Mouse (Mus musculus): ENCODE data around the gene A430078G23Rik. TPM values are rescaled to one million over a fixed set of nuclear protein-coding genes. Genes with fewer than 3 reads are reported as not detected.
"Not testable (repeated sequence)": the region's sequence is repeated elsewhere in the genome, so short reads cannot be mapped to it uniquely, and the experiment has no call there.

The A430078G23Rik gene
- polyA plus RNA-seq, 1 experiment: not detected

DNA sequence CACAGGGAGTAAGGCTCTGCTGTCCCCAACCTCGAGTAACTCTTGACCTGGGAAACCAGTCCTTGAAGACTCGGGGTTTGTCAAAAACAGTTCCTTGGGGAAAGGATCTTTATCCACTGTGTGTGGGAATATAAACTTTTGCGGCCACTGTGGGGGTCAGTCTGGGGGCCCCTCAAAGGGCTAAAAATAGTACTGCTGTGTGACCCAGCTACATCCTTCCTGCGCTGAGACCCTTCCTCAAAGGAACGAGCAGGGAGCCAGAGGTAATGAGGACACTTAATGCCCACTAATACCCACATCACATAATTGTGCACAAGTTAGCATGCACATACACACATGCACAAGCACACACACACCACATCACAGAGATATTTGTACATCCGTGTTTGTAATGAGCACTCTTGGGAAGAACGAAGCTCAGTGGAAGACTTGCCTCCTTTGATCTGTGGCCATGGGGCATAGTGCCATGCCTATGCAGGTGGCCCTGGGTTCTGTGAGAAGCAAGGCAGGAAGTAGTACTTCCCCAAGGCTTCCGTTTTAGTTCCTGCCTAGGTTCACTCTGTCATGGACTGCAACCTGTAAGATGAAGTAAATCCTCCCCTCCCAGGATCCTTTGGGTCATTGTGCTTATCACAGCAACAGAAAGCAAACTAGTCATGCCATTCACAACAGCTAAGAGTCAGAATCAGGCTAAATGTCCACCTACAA is 25.5 kb upstream of the A430078G23Rik start:
- no peak overlapping the region for H3K27ac ChIP-seq (ENCODE audit: insufficient read depth, low read length)
- no peak overlapping the region for H3K4me3 ChIP-seq (ENCODE audit: insufficient read depth, low read length)
- H3K4me1 ChIP-seq (ENCODE audit: control insufficient read depth, insufficient read depth, low read length): peaks cover 3% of the 10 kb centered on the region; the same call in 1 of the 2 replicates
- no peak for TF ChIP-seq POLR2A (IDR thresholded peaks at IDR 0.05; ENCODE audit: low read depth, low read length)
- no peak for TF ChIP-seq CTCF (IDR thresholded peaks at IDR 0.05; ENCODE audit: borderline replicate concordance, insufficient read depth, low read length)

DNA sequence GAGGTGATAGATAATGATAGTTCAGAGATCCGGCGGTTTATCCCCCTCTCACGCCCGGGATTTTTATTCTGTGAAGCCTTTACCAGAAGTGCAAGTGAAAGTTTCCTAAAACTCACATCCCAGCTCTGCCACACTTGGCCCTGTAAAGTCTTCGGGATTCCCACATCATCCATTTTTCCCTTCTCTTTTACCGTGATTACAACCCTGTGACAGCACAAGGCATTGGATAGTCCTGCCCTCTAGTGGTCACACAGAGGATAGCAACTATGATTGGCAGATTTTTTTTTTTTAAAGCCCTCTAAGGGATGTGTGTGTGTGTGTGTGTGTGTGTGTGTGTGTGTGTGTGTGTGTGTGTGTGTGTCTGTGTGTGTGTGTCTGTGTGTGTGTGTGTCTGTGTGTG is 22.6 kb upstream of the A430078G23Rik start:
- 0 out of 2 replicates have a peak, but pooled peaks cover 3% of the 10 kb centered on the region for H3K4me1 ChIP-seq (ENCODE audit: control insufficient read depth, insufficient read depth, low read length)
- H3K27ac ChIP-seq (ENCODE audit: insufficient read depth, low read length): no peak overlapping the region
- no peak overlapping the region for H3K4me3 ChIP-seq (ENCODE audit: insufficient read depth, low read length)
- TF ChIP-seq CTCF (IDR thresholded peaks at IDR 0.05; ENCODE audit: borderline replicate concordance, insufficient read depth, low read length) (no peak), POLR2A (IDR thresholded peaks at IDR 0.05; ENCODE audit: low read depth, low read length) (no peak)

DNA sequence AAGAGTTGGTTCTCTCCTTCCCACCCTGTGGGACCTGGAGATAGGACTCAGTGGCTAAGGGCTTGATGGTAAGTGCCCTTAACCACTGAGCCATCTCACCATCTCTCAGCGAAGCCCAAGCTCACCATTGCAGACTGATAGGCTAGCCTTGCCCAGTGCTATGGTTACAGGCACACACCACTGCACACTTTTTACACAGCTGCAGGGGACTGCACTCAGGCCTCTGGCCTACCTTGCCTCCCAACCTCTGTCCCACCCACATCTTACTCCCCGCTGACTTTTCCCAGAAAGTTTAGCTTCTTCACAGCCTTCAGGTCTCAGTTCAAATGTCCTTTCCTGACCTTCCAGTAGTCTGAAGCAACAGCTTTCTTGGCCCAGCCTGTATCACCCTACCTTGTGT is 21.5 kb upstream of the A430078G23Rik start:
- Histone ChIP-seq H3K4me1 (ENCODE audit: control insufficient read depth, insufficient read depth, low read length) (0 out of 2 replicates have a peak, but pooled peaks cover 3% of the 10 kb centered on the region), H3K27ac (ENCODE audit: insufficient read depth, low read length) (no peak overlapping the region), H3K4me3 (ENCODE audit: insufficient read depth, low read length) (no peak overlapping the region)
- TF ChIP-seq CTCF (IDR thresholded peaks at IDR 0.05; ENCODE audit: borderline replicate concordance, insufficient read depth, low read length) (no peak), POLR2A (IDR thresholded peaks at IDR 0.05; ENCODE audit: low read depth, low read length) (no peak)

DNA sequence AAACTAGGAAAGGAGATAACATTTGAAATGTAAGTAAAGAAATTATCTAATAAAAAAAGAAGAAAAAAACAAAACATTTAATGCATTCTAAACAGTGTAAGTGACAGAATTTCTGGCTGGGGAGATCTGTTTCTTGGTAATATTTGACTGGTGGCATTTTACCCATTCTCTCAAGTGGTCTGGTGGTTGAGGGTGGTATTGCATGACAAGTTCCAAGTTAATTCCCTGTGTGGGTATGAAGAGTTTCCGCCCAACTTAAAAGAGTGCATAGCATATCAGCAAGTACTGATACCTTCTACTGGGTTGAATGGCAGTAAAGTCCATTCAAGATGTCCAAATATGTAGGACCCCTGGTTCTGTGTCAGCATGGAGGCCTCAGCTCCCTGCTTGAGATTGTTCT is 17.3 kb upstream of the A430078G23Rik start:
- TF ChIP-seq POLR2A (IDR thresholded peaks at IDR 0.05; ENCODE audit: low read depth, low read length) (no peak), CTCF (IDR thresholded peaks at IDR 0.05; ENCODE audit: borderline replicate concordance, insufficient read depth, low read length) (no peak)
- Histone ChIP-seq H3K4me3 (ENCODE audit: insufficient read depth, low read length) (no peak overlapping the region), H3K27ac (ENCODE audit: insufficient read depth, low read length) (no peak overlapping the region), H3K4me1 (ENCODE audit: control insufficient read depth, insufficient read depth, low read length) (no peaks in the 10 kb centered on the region)

DNA sequence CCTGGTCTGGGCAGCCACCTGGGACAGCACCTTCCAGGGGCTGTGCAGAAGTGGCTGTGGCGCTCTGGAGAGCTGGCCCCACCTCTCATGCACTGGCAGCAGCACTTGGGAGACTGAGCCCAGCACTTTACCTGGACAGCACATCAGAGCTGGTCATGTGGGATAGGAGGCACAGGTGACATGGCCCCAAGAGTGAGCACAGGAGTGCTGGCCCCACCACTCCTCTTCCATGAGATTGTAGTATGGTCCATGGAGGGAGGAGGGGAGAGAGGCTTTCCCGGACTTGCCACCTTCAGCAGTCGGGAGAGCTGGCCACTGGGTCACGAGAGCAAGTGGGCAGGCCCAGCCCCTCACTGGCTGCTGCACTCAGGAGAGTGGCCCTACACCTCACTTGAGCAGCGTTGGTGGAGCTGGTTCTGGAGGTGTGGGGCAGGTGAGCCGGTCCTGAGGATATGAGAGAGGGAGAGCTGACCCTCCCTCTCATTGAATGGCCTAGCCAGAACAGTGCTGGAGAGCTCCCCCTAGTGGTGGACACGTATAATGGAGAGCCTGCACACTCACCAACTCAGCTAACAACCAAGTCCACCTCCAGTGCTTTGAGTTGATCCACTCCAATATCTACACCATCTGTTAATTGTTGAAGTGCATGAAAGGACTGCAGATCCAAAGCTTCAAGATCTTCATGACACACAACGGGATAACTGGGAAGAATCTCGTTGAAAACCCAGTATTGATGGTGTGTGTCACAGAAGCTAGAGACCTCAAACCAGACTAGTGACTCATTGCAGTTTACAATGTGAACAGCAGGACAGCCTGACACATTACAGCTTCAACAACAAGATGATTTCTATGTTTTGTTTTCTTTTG is 16.3 kb upstream of the A430078G23Rik start:
- no peaks in the 10 kb centered on the region for H3K4me1 ChIP-seq (ENCODE audit: control insufficient read depth, insufficient read depth, low read length)
- H3K27ac ChIP-seq (ENCODE audit: insufficient read depth, low read length): no peak overlapping the region
- H3K4me3 ChIP-seq (ENCODE audit: insufficient read depth, low read length): no peak overlapping the region
- no peak for TF ChIP-seq POLR2A (IDR thresholded peaks at IDR 0.05; ENCODE audit: low read depth, low read length)
- peak; percentile 46; the same call in 1 of the 2 replicates for TF ChIP-seq CTCF (IDR thresholded peaks at IDR 0.05; ENCODE audit: borderline replicate concordance, insufficient read depth, low read length)

DNA sequence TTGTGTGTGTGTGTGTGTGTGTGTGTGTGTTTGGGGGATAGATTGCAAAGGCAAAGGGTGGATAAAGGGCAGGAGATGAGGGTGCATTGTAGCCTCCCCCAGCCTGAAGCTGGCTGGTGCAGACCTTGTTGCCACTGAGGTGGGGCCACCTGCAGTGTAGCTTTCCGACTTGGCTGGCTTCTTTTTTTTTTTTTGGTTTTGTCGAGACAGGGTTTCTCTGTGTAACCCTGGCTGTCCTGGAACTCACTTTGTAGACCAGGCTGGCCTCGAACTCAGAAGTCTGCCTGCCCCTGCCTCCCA is 15.7 kb upstream of the A430078G23Rik start:
- not testable (repeated sequence) for H3K4me1 ChIP-seq (ENCODE audit: control insufficient read depth, insufficient read depth, low read length); H3K27ac ChIP-seq (ENCODE audit: insufficient read depth, low read length); H3K4me3 ChIP-seq (ENCODE audit: insufficient read depth, low read length)

DNA sequence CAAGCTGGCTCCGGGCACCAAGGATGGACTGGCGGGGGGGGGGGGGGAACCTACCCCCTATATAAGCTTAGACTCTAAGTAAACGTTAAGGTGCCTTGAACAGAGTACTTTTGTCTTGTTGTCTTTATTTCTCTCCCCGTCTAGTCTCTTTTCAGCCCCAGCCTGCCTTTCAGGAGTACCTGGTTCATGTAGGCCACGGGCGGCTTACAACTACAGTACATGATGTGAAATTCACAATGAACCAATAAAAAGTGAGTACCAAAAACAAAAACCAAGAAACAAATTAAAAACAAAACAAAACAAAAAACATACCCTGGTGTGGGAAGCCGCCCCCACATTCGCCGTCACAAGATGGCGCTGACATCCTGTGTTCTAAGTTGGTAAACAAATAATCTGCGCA is 15.2 kb upstream of the A430078G23Rik start:
- Histone ChIP-seq H3K4me1 (ENCODE audit: control insufficient read depth, insufficient read depth, low read length) (no peaks in the 10 kb centered on the region), H3K27ac (ENCODE audit: insufficient read depth, low read length) (no peak overlapping the region), H3K4me3 (ENCODE audit: insufficient read depth, low read length) (no peak overlapping the region)
- TF ChIP-seq CTCF (IDR thresholded peaks at IDR 0.05; ENCODE audit: borderline replicate concordance, insufficient read depth, low read length): no peak
- no peak for TF ChIP-seq POLR2A (IDR thresholded peaks at IDR 0.05; ENCODE audit: low read depth, low read length)

DNA sequence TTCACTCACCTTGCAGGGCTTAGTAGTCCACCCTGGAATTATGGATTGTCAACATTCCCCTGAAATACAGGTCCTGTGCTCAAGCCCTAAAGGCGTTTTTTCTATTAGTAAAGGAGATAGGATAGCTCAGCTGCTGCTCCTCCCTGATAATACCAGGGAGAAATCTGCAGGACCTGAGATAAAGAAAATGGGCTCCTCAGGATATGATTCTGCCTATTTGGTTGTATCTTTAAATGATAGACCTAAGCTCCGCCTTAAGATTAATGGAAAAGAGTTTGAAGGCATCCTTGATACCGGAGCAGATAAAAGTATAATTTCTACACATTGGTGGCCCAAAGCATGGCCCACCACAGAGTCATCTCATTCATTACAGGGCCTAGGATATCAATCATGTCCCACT is 12.5 kb upstream of the A430078G23Rik start:
- not testable (repeated sequence) for H3K4me3 ChIP-seq (ENCODE audit: insufficient read depth, low read length); H3K27ac ChIP-seq (ENCODE audit: insufficient read depth, low read length); H3K4me1 ChIP-seq (ENCODE audit: control insufficient read depth, insufficient read depth, low read length)

DNA sequence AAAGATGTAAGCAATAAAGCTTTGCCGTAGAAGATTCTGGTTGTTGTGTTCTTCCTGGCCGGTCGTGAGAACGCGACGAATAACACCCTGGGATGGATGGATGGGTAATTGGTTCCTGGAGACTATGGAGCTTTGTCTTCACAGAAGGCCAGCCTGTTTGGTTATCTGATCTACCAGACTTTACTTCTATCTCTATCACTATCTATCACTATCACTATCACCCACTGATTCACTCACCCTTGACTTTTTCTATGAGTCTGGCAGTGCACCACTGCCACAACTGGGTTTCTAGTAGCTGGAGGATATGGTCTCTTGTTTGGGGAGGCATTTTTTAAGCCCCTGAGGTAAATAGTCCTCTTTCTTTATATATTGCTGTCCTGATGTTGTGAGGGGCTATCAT is 7.9 kb upstream of the A430078G23Rik start:
- no peak overlapping the region for H3K4me3 ChIP-seq (ENCODE audit: insufficient read depth, low read length)
- TF ChIP-seq POLR2A (IDR thresholded peaks at IDR 0.05; ENCODE audit: low read depth, low read length) (no peak), CTCF (IDR thresholded peaks at IDR 0.05; ENCODE audit: borderline replicate concordance, insufficient read depth, low read length) (no peak)
- no peak overlapping the region for H3K27ac ChIP-seq (ENCODE audit: insufficient read depth, low read length)
- H3K4me1 ChIP-seq (ENCODE audit: control insufficient read depth, insufficient read depth, low read length): no peaks in the 10 kb centered on the region

DNA sequence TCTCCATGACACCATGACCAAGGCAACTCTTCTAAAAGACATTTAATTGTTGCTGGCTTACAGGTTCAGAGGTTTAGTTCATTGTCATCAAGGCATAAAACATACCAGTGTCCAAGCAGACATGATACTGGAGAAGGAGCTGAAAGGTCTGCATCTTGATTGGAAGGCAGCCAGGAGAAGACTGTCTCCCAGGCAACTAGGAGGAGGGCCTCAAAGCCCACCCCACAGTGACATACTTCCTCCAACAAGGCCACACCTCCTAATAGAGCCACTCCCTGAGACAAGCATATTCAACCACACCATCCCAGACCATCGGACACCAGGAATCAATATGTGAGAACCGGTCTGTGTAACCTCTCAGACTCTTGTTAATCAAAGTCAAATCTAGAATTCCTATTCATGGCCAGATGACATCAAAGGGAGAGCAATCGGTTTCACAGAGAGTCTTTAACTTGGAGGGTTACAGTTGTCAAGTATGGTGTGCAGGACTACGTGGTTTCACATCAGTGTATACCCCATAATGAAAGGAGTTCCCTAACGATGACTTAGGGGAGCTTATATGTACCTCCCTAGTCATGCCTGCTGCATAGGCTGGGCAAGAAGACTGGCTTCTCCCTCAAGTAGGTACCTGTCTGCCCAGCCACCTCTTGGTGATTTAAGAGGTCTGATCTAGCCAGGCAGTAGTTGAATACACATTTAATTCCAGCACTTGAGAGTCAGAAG is 6.4 kb upstream of the A430078G23Rik start:
- H3K27ac ChIP-seq (ENCODE audit: insufficient read depth, low read length): no peak overlapping the region
- no peak overlapping the region for H3K4me3 ChIP-seq (ENCODE audit: insufficient read depth, low read length)
- no peaks in the 10 kb centered on the region for H3K4me1 ChIP-seq (ENCODE audit: control insufficient read depth, insufficient read depth, low read length)
- no peak for TF ChIP-seq POLR2A (IDR thresholded peaks at IDR 0.05; ENCODE audit: low read depth, low read length)
- no peak for TF ChIP-seq CTCF (IDR thresholded peaks at IDR 0.05; ENCODE audit: borderline replicate concordance, insufficient read depth, low read length)
